Mouse (Mus musculus): ENCODE data around the gene Afg3l1.
"Not testable (repeated sequence)": the region's sequence is repeated elsewhere in the genome, so short reads cannot be mapped to it uniquely, and the experiment has no call there.

The Afg3l1 gene

DNA sequence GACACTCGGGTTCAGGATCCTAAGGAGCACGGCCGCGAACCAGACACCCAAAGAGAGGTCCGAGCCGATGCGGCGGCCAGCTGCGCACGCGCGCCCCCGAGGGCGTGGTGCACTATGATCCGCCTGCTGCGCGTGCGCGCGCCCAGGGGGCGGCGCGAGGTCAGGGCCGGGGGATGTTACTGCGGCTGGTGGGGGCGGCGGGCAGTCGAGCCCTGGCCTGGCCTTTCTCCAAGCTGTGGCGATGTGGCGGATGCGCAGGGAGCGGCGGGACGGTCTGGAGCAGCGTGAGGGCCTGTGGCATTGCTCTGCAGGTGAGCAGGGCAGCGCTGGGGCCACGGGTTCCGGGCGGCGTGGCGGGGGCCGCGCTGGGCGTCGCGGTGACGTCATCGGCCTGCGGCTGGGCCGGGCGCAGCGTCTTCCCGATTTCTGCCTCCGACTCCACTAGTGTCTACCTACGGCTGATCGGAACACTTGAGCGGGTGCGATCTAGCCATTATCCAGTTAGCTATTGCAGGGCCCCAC is at the start of gene Afg3l1:
Gene Afg3l1 (plus strand): TSS at position 167 of the 522 bp plus-strand sequence.
- DNase-seq (ENCODE audit: low spot score in 2 of 2) = peak; percentile 95 to 96

DNA sequence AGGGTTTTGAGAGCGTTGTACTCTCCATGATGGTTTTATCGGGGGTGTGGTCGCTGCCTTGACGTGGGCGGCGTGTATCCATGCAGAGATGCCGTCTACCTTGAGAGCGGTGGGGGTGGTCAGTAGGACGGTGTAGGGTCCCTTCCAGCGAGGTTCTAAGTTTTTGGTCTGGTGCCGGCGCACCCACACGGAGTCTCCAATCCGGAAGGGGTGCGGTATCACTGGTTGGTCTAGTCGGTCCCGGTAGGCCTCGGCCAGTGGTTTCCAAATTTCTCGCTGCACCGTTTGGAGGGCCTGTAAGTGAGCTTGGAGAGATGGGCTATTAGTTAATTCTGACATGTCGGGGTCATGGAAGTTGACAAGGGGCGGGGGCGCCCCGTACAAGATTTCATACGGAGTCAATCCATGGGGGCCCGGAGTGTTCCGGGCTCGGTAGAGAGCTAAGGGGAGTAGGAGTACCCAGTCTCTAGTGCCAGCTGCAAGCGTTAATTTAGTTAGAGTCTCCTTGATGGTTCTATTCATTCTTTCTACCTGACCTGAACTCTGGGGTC is 49.3 kb upstream of the Afg3l1 start:
- DNase-seq (ENCODE audit: low spot score in 2 of 2) = no peak

DNA sequence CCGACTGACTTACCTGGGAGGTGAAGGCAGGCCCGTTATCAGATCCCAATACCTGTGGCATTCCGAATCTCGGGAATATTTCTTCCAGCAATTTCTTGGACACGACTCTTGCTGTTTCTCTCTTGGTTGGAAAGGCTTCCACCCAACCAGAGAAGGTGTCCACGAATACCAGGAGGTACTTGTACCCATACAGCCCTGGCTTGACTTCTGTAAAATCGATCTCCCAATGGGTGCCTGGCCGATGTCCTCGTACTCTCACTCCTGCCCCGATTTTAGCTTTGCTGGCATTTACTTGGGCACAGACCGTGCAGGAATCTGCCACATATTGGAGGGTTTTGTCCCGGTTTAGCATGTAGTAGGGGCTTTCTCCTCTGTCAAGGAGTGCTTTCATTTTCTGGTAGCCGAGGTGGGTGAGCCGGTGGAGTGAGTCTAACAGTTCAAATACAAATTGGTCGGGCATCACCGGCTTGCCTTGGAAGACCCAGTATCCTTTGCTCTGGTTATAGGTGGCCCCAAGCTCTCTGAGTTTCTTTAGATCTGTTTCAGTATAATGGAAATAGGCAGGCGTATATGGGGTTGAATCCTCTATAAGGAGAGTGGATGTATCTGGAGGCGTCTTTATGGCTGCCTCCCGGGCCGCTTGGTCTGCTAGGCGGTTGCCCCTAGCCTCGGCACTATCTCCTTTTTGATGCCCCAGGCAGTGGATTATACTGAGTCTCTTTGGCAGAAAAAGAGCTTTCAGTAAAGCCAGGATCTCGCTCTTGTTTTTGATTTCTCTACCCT is 48.6 kb upstream of the Afg3l1 start:
- DNase-seq (ENCODE audit: low spot score in 2 of 2) = no peak

DNA sequence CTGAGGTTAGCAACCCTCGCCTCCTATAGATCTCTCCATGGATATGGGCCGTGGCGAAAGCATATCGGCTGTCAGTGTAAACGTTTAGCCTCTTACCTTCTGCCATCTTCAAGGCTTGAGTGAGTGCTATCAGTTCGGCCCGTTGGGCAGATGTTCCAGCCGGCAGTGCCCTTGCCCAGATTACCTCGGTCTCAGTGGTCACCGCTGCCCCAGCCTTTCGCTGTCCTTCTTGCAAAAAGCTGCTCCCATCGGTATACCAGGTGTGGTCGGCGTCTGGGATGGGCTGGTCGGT is 48.0 kb upstream of the Afg3l1 start:
- DNase-seq (ENCODE audit: low spot score in 2 of 2) = not testable (repeated sequence)

DNA sequence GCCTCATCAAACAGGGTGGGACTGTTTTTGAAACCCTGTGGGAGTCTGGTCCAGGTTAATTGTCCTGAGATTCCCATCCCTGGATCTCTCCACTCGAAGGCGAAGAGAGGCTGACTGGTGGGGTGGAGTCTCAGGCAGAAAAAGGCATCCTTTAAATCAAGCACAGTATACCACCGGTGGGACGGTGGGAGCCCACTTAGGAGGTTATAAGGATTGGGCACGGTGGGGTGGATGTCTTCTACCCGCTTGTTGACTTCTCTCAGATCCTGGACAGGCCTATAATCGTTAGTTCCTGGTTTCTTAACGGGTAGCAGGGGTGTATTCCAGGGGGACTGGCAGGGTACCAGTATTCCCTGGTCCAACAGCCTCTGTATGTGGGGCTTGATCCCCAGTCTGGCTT is 46.8 kb upstream of the Afg3l1 start:
- DNase-seq (ENCODE audit: low spot score in 2 of 2) = not testable (repeated sequence)

DNA sequence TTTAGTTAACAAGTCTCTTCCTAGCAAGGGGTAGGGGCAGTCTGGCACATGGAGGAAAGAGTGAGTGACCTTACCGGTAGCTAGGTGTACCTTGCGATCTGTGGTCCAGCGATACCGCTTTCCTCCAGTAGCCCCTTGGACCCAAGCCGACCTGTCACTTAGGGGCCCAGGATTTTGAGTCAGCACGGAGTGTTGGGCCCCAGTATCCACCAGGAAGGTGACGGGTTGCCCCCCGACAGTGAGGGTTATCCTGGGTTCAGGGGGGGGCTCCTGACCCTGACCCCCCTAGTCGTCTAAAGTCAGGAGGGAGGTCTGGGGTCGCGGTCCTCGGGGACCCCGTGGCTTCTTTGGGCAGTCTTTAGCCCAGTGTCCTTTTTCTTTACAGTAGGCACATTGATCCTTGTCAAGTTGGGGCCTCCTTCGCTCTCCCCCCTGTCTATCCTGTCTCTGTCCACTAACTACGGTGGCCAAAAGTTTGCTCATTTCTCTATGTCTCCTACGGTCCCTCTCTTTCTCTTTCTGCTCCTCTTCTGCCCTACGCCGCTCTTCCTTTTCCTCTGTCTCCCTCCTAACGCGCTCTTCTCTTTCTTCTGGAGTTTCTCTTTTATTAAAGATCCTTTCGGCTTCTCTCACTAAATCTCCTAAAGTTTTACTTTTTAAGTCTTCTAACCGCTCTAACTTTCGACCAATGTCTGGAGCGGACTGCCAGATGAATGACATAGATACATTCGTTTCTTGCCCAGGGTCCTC is 45.9 kb upstream of the Afg3l1 start:
- no peak for DNase-seq (ENCODE audit: low spot score in 2 of 2)

DNA sequence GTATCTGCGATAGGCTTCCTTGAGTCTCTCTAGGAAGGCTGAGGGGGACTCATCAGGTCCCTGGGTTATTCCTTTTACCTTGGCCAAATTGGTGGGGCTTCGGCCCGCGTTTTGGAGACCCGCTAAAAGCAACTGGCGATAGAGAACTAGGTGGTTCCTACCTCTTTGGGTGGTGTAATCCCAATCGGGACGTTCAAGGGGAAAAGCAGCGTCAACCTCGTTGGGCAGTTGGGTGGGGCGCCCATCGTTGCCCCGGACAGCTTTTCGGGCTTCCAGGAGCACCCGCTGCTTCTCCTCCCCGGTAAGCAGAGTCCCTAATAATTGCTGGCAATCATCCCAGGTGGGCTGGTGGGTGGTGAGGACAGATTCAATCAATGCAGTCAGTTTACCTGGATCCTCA is 45.3 kb upstream of the Afg3l1 start:
- DNase-seq (ENCODE audit: low spot score in 2 of 2) = no peak

DNA sequence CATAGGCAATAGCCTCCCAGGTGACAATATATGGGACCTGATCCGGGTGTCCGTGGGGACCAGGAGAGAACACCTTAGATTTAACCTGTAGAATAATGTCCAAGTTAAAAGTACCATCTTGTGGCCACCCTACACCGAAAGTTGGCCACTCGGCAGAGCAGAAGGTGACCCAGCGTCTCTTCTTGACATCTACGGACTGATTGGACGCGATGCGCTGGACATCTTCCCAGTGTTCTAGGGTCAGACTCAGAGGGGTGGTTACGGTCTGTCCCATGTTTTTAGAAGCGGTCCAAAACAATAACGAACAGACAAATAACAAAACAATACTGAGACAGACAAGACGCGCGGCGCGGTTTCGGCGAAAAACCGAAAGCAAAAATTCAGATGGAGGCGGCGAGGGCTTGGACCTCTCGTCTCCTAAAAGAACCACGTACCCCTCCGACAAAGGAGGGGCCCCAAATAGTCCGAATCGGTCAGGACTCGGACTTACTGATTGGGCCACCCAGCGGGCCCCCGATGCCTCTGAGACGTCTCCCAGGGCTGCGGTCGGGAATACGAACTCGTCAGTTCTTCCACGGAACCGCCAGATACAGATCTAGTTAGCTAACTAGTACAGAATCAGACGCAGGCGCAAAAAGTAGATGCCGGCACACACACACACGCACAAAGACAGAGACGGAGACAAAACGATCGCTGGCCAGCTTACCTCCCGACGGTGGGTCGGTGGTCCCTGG is 44.3 kb upstream of the Afg3l1 start:
- not testable (repeated sequence) for DNase-seq (ENCODE audit: low spot score in 2 of 2)

DNA sequence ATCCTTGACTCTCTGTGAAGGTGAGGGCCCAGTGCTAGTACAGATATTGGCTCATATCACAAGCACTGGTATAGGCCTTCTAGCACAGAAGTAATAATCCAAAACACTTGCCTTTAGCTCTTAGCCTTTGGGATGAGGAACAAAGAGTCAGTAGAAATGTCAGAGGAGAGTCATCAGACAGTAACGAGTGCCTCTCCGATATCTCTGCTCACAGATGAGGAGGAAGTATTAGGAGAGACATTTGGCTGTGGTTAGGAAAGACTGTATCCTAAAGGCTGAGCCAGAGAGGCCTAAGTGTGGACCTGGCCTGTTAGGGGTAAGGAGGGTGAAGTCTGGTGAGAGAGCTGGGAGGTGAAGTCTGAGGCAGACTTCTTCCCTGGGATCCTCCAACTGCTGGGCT is 35.9 kb upstream of the Afg3l1 start:
- DNase-seq (ENCODE audit: low spot score in 2 of 2) = no peak

DNA sequence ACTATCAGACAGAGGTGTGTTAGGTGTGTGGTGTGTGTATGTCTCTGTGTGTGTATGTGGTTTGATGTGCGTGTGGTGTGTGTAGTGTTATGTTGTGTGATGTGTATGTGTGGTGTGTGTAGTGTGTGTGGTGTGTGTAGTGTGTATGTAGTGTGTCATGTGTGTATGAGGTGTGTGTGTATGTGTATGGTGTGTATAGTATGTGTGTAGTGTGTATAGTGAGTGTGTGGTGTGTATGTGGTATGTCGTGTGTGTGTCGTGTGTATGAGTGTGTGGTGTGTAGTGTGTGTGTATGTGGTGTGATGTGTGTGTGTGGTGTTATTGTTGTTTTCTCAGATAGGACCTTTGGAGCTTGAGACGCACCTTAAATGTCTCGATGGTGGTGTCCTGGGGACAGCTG is 35.4 kb upstream of the Afg3l1 start:
- DNase-seq (ENCODE audit: low spot score in 2 of 2) = no peak

DNA sequence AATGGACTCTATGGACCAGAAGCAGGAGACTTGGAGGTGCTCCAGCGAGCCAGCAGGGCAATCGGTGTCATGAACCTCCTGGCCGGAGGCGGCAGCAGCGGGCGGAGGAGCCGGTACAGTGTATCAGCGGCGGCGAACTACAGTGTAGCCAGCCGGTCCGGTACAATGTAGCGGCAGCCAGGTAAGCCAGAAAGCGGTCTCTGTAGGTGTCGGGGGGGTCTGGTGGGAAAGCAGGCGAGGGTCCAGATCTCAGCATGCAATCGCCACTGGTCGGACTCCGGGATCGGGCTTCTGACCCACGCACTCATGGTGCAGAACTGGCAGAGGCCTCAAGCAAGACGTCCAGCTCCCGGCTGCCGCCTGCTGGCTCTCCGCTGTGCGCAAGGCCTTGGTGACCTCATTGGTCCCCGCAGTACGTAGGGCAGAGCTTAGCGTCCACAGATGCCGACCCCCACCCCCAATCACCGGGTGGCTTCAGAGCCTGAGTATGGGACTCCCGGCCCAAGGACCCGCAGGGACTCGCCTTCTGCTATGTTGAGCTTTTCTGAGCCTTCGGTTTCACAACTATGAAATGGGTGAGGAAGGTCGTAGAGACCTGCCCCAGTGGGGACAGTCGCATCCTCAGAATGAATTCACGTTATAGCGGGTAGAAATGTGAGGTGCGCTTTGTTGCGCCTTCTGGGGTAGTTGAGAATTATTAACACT is 34.7 kb upstream of the Afg3l1 start:
- peak; percentile 87 to 94 for DNase-seq (ENCODE audit: low spot score in 2 of 2)

DNA sequence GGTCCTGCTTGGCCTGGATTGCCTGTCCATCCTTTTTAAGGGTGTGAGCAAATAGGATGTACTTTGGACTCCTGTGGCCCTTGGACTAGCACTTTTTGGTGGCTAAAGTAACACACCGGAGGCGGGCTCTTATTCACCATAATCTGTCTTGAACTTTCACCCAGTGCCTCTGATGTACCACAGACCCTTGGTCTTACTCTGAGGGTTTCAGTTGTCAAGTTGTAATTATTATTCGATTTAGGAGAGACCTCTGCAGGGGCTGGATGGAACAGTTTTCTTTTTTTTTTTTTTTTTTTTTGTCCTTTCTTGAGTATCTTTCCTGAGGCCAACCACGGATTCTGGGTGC is 34.2 kb upstream of the Afg3l1 start:
- DNase-seq (ENCODE audit: low spot score in 2 of 2) = no peak

DNA sequence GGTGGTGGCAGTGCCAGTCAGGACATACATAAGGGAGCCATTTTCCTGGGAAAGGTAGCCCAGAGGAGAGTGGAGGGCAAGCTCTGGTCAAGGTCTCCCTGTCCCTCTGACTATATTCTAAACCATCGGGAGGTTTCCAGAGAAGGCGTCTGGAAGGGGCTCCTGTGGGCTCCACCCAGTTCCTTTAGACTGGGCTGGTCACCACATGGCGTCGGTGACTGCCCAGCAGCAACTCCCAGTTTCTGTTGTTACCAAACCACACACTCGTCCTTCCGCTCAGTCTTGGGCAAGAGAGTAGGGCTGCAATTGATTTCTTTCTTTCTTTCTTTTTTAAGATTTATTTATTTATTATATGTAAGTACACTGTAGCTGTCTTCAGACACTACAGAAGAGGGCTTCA is 33.6 kb upstream of the Afg3l1 start:
- DNase-seq (ENCODE audit: low spot score in 2 of 2) = no peak

DNA sequence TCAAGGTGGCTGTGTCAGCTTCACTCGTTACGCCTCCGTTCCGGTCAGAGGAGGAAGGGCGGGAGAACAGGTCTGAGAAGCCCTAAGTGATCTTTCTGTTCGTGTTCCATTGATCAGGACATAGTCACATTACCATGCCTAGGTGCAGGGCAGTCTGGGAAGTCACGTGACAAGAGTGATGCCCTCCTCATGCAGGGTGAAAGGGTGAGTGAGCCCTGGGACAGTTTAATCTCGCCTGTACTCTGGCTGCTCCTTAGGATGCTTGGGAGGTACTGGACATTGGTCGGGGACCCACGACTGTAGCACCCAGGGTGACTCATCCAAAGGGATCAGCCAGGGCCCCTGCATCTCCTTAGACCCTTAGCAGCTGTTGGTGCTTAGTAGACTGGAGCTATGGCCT is 31.7 kb upstream of the Afg3l1 start:
- DNase-seq (ENCODE audit: low spot score in 2 of 2) = no peak

DNA sequence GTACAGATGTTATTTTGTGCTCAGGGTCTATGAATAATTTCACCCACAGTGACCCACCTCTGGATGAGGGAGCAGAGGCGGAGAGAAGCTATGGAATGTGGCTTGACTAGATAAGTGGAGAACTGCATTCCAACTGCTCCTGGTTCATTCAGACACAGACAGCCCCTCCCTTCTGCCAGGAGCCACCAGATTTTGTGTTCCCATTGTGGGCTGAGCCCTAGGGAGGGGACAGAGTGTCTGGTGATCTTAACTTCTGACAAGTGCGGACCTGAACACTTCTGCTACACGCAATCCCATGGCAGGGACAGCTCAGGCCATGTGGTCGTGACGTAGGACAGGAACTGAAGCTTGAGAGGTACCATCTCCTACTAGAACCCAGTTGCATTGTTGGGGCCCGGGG is 30.9 kb upstream of the Afg3l1 start:
- no peak for DNase-seq (ENCODE audit: low spot score in 2 of 2)

DNA sequence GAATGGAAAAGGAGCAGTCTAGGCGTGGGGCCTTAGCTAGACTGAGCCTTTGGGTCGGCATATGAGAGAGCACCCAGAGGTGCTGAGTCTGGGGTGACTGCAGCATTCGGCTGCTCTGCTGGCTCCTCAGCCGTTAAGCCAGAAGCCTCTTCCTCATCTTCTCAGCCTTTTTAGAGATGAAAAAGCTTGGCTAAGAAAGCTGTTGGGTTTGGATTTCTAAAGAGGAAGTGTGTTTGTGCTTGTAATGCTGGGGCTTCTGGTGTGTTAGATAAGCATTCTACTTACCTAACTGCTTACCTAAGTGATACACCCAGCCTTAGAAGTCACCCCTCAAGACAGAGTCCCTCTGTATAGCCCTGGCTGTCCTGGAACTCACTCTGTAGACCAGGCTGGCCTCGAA is 26.9 kb upstream of the Afg3l1 start:
- DNase-seq (ENCODE audit: low spot score in 2 of 2) = no peak

DNA sequence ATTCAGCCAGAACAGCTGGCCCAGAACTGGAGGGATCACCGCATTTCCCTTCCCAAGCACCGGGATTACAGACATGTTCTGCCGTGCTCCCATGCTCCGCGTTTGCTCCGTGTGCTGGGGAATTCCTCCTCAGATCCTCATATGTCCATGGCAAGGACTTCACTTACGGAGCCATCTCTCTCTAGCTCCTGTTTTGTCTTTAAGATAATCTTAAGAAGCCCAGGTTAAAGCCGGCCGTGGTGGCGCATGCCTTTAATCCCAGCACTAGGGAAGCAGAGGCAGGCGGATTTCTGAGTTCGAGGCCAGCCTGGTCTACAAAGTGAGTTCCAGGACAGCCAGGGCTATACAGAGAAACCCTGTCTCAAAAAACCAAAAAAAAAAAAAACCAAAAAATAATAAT is 26.0 kb upstream of the Afg3l1 start:
- DNase-seq (ENCODE audit: low spot score in 2 of 2) = not testable (repeated sequence)

DNA sequence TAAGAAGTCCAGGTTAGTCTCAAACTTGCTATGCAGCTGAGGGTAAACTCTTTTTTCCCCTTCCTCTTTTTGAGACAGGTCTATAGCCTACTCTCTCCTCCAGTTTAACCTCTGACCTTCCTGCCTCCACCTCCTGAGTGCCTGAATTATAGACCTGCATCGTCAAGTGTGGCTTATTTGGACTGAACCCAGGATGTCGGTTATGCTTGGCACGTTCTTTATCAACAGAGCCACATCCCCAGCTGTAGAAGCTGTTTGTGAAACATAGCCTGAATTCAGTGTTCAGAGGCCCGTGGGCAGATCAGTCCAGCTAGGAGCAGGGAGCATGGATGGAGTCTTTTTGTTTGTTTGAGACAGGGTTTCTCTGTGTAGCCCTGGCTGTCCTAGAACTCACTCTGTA is 25.6 kb upstream of the Afg3l1 start:
- DNase-seq (ENCODE audit: low spot score in 2 of 2) = no peak

DNA sequence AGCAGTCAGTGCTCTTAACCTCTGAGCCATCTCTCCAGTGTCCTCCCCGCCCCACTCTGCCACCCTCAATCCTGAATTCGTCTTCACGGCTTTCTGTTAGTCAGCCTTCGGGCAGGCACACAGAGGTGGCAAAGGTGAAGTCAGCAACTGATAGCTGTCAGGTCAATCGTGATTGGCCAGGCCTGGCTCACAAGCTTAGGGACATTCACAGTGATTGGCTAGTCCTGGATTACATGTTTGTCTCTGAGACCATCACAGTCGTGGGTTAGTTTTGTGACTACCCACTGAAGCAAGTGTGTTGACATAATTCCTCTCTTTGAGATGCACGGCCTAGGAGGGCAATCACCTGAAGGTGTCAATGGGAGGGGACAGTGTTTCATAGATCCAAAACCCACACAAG is 24.4 kb upstream of the Afg3l1 start:
- no peak for DNase-seq (ENCODE audit: low spot score in 2 of 2)

DNA sequence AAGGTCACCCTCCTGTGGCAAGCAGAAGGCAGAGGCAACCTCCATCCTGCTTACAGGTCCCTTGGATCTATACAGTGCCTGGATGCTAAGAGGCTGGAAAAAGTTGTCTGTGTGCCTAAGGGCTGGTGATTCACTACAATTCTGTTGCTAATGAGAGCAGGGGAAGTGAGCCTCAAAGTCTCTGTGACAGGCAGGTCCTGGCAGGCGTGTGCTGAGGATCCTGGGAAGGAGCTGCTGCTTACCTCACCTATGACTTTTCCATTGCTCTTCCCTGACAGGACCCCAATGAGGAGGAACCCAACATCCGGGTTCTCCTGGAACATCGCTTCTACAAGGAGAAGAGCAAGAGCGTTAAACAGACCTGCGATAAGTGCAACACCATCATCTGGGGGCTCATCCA is 23.8 kb upstream of the Afg3l1 start:
- DNase-seq (ENCODE audit: low spot score in 2 of 2) = no peak

DNA sequence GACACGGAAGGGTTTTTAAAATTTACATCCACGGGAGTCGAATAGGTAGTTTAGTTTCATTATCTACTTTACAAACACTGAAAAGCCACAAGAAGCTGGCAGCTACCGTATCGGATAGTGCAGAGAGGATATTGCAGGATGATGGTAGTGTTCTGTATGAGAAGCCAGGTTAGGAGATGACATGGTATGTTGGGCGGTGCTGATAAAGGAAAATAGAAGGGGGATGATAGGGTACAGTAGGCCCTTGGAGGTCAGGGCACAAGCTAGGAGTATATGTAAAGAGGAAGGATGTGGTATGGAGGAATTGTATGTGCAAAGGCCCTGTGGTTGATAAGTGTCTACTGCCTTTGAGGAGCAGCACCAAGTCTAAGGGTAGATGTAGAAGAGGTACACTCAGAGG is 23.1 kb upstream of the Afg3l1 start:
- no peak for DNase-seq (ENCODE audit: low spot score in 2 of 2)

DNA sequence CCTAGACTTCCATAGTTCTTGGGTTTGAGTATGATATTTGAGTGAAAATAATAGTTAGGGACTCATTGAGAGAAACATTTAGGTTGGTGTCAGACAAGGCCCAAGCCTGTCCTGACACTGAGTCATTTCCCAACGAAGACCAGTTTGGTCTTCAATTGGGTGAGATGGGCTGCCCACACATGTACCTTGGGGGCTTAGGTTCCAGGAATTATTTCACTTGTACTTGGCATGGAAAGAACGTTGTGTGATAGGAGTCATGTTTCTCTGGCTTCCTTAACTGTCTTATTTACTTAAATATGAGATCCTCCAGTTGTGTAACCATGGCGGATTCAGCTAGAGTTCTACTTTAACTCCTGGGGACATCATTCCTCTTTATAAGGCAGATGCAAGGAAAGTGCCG is 14.1 kb upstream of the Afg3l1 start:
- no peak for DNase-seq (ENCODE audit: low spot score in 2 of 2)

Data from heart, adult 9 months (tissue).